Mouse (Mus musculus) megakaryocyte, embryonic 14.5 days (primary cell): ENCODE data around the gene Cd44.

Experiments
- FLI1 ChIP-seq: IDR thresholded peaks from 2 replicates; pipeline ENCODE4 v1.6.1; 2012; ENCODE audit warnings: low read length, inconsistent platforms, mixed read lengths
- GATA1 ChIP-seq: IDR thresholded peaks from 3 replicates; pipeline ENCODE4 v1.6.1; 2012; ENCODE audit warnings: mixed read lengths, low read length, inconsistent platforms, borderline replicate concordance

- TF ChIP-seq FLI1 (no peak), GATA1 (no peak)
These were observed 34.9 kb downstream of the Cd44 start for GRCm38 (mm10) chr2:102866594-102866993.
